Mouse (Mus musculus) spleen, postnatal 36 days (tissue): ENCODE results near the gene Hormad2.

ENCODE experiments used
- DNase-seq, 2 experiments: peaks; one replicate each; pipeline ENCODE4 v3.0.0; 2022; ENCODE audit warnings: low spot score in 2 of 2, mixed read lengths in 1 of 2

Hormad2 gene

GRCm38 (mm10) chr11:4440978-4441377 is at the start of gene Hormad2:
TSS of gene Hormad2 (minus strand) at chr11:4441105.
- DNase-seq = peak in 1 of 2 experiments; percentile 23

- DNase-seq = no peak
These were observed 48.3 kb upstream of the Hormad2 start for GRCm38 (mm10) chr11:4489207-4489606.

DNA sequence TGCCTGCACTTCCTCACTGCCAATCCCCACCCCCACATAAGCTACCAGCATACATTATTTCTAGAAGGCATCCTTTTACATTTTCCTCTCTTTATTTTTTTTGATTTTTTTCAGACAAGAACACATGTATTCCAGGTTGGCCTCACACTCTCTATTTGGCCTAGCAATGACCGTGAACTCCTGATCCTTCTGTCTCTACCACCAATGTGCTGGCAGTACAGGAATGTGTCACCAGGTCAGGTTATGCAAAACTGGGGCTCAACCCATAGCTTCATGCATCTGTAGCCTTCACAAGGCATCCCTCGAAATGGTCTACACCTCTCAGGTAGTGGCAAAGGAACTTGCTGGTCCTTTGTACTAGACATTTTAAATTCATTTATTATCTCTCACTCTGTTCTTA is 47.9 kb upstream of the Hormad2 start:
- DNase-seq = no peak

DNA sequence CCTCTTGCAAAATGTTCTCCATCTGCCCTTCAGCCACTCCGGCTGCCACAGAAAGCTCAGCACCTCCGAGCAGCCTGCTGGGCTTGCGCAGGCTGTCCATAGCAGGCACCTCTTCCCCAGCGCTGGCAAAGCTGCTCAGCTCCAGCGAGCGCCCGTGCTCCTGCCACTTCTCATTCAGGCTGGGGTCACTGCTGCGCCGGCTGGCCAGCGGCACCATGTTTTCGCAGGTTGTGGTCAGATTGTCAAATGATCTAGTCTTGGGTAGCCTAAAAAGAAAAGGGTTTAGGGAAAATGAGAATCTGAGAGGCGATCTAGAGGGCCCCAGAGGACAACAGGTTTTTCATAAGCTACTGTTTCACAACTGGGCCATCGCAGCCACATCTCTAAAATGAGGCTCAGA is 47.5 kb upstream of the Hormad2 start:
- no peak for DNase-seq

- DNase-seq = no peak
These were observed 46.6 kb upstream of the Hormad2 start for GRCm38 (mm10) chr11:4487401-4487965.

GRCm38 (mm10) chr11:4484541-4484940 is 43.6 kb upstream of the Hormad2 start:
- no peak for DNase-seq

DNA sequence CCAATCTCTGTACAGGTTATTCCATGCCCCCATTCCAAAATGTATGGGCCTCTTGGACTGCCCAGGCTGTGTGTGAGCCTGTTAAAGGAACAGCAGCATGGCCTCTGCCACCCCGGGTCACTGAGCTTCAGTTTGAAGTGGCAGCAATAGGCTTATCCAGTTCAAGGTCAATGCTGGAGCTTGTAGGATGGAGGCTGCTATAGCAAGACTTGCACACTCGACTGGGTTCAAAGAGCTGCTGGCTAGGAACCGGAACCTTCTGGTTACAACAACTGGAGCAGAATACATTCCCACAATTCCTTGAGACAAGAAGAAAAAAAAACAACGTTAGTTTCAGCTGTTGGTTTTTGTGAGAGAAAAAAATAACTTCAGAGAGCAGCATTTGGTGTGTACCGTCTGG is 41.7 kb upstream of the Hormad2 start:
- DNase-seq = no peak

- no peak for DNase-seq
These were observed 35.3 kb upstream of the Hormad2 start for GRCm38 (mm10) chr11:4476184-4476697.

DNA sequence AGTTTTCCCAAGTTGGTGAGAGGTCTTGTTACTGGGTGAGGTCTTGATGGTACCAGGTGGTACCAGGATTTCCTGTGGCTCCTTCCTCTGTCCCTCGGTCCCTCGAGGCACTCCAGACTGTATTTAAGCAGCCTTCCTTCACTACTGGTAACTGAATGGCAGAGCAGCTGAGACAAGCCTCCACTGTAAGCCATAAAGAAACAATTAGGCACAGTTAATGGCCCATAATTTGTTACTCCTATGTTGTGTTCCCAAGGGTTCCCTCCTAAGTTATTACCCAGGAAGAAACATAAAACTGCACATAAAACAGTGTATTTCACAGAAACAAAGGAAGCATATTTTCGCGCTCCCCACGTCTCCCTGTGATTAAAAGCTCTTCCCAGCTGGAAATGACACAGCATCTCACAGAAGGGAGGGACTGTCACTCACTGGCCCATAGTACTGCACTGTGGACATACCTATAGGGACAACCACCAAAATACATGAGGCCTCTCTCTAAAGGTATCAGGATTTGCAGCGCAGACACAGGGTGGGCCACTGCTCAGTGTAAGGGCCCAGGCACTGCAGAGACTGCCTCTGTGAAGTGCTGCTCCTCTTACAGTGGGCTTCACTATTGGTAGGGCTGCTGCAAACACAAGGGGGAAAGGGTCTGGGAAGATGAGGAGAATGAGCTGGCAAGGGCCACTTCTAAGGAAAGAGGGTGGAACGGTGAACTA is 31.7 kb upstream of the Hormad2 start:
- DNase-seq = no peak

DNA sequence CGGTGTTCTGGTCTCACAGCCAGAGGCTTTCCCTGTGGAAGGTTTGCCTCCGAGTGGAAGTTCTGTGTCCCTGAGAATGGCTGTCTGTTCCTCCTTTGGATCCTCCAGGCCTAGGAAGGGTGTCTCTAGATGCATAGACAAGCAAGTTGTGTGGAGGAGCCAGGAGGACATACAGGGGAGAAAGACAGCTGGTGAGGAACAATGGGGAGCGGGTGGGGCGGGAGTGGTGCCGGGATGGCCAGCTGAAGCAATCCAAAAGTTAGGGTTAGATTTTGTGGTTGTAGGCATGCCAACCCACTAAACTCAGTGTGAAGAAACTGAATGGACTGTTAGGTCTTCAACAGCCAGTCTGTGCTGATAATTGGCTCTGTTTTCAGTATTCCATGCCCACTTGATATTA is 30.8 kb upstream of the Hormad2 start:
- DNase-seq = no peak

DNA sequence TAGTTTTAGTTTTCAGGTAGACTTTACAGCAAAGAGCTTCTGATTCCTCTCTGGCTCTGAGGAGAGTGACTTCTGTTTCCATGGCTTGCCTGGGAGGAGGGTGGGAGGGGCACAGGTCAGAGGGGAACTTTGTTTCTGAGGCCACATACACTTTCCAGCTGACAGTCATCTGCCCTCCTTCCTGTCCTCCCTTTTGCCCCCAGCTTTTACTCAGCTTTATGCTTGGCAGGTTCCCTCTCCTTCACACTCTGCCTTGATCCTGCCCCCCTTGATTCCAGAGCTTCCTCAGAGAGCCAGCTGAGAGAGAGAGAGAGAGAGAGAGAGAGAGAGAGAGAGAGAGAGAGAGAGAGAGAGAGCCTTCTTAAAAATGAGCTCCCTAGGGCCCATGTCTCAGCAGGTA is 30.3 kb upstream of the Hormad2 start:
- no peak for DNase-seq

DNA sequence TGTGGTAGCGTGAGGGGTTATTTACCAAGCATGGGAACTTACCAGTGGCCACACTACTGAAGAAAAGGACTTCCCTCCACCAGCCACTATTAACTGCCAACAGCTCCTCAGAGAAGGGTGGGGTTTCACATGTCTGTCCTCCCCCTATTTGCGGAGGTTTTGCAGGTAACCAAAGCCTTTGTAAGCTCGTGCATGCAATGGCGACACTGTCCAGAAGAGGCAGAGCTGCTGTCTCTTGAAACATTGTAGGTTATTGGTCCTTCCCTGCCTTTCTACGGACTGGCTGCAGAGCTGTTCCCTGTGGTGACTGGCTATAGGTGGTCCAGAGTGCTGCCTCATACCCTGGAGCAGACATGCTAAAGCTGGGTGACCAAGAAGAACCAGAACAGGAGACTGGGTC is 28.2 kb upstream of the Hormad2 start:
- DNase-seq = no peak

DNA sequence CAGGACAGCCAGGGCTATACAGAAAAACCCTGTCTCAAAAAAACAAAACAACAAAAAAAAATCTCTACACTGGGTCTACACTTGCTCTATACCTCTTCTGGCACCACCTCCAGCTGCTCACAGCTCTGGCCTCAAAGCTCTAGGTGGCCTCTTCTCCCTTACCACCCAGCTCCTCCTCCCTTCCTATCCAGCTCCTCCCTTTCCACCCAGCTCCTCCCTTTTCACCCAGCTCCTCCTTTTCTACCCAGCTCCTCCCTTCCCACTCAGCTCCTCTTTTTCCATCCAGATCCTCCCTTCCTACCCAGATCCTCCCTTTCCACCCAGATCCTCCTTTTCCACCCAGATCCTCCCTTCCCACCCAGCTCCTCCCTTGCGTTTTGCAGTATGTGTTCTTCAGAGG is 26.5 kb upstream of the Hormad2 start:
- no peak for DNase-seq

DNA sequence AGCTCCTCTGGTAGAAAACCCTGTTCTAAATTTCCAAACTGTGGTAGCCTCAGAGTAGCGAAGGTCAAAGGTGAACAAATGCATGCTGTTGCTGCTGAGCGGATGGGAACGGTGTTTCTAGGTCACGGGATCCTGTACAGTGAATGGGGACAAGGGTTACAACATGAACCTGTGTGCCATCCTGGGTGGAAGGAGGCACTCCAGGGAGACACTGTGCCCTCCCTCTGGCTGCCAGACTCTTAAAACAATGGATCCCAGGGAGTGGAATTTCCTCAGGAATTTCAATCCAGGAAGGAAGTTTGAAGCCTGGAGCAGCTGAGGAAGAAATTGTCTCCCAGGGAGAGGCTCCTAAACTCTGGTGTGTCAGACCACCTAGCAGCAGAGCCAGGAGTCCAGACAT is 25.3 kb upstream of the Hormad2 start:
- DNase-seq = no peak

DNA sequence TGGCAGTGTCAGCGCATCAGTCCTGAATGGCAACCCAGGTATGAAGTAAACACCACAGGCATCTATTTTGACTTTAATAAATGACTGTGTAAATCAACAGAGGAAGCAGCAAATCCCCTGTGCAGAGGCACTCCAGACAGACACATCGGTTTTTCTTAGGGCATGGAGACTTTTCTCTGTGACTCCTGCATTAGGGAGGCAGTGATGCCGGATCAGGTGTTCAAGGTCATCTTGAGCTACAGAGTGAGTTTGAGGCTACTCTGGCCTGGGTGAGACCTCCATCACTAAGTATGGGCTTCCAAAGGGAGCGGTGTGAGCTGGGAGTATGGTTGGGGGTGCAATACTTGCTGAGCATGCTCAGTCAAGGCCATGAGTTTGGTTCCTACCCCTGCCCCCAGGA is 23.7 kb upstream of the Hormad2 start:
- DNase-seq = no peak

GRCm38 (mm10) chr11:4464186-4464585 is 23.3 kb upstream of the Hormad2 start:
- DNase-seq = no peak

DNA sequence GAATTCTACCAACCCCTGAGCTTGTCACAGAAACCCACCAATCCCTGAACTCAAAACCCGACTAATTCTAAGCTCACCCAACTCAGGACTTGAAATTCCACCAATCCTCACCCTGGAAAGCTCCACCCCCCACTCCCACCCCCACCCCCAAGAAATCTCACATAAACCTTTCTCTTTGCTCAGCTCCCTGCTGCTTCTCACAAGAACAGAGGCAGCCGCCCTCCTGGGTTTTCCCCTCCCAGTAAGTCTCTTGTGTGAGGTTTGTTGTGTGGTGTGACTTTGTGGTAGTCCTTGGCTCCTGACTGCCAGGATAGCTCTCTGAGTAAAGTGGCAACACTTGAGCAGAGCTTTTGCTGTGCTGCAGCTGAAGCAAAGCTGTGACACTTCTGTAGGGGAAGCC is 22.0 kb upstream of the Hormad2 start:
- no peak for DNase-seq

GRCm38 (mm10) chr11:4461154-4461553 is 20.2 kb upstream of the Hormad2 start:
- no peak for DNase-seq

- DNase-seq = no peak
These were observed 19.7 kb upstream of the Hormad2 start for GRCm38 (mm10) chr11:4460615-4461014.

GRCm38 (mm10) chr11:4454895-4455535 is 14.1 kb upstream of the Hormad2 start:
- no peak for DNase-seq

DNA sequence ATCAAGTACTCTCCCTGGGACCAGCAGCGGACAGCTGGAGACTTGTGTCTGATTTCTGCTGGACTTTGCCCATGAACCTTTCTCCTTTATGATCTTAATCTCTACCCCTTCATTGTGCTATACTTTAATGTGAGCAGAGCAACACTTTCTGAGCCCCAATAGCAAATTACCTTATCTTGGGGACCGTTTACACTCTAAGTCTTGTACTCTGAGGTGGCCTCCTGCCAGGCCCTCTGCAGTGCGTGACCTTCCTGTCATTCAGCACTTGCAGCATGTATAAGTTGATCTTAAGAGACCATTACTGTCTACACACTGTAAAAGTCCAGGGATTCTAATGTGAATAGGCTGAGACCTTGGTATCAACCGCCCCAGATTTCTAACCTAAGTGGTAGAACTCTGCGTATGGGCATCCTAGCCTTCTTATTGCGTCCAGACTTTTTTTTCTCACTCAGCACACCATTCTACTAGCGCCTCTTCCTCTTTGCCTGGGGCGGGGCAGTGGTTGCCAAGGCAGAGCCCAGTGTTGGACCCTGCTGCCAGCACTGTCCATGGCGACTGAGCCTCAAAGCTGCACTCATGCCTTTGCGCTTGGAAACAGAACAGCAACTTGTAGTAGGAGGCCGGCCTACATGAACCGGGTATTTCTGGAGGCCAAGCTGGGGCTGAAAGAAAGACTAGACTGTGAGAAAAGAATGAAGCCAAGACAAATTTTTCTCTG is 11.7 kb upstream of the Hormad2 start:
- no peak for DNase-seq

GRCm38 (mm10) chr11:4451116-4451515 is 10.2 kb upstream of the Hormad2 start:
- peak; percentile 11 to 34 for DNase-seq
